Mouse (Mus musculus): ENCODE measurements around the gene Rsph3b.

DNA sequence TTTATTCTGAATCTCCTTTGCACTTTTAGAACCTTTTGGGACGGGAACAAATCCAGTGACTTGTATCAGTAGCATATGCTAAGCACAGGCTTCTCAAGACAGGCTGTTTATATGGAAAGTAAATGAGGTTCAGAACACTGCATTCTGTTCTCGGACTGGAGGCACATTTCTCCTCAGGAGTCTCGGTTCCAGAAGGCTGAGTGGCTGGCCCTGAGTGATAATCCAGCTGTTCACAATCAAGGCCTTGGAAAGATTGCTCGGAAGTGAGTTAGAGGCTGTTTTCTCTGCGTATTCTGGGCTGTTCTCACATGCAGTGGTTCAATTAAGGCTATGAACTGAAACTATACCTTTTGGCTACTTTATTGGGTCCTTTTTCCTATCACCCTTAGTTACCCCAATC lies 82.9 kb downstream of the Rsph3b start:
- TF ChIP-seq CTCF (IDR thresholded peaks at IDR 0.05; ENCODE audit: low read depth, low read length) (no peak), POLR2A (IDR thresholded peaks at IDR 0.05; ENCODE audit: borderline replicate concordance, low read depth, low read length) (no peak)

All from bone marrow macrophage, adult 2 months (primary cell).